Mouse (Mus musculus): ENCODE results near the gene Gprc5a.

DNA sequence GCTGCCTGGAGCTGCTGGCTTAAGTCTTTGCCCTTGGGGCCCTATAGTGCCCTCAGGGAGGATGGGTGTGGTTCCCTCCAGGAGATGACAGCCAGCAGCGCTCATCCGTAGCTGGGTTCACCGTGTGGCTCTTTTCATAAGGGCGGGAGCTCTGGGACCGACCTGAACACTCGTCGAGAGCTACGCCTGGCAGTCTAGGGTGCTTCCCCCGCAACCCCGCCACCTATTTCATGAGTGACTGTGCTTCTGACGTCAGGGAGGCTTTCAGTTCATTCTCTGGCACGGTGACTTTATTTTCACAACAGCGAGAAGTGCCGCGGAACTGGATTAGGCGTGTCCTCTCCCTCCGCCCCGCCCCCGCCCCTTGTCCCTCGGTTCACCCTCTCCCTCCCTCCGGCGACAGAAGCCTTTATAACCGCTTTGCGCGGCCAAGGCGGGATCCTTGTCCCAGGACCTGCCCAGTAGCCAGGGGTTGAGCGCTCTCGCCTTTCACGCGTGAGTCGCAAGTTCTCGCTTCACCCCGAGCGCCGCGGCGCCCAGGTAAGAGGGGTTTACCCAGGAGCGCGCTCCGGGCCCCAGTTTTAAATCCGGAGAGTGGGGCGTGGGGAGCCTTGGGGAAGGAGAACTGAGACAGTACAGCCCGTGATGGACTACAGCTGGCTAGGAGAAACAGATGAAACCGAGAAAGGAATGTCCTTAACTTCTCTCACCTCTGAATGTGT lies at the start of gene Gprc5a:
- TF ChIP-seq POLR2A (IDR thresholded peaks at IDR 0.05; ENCODE audit: borderline replicate concordance, extremely low read depth, low read depth, low read length) (peak; percentile 97), CTCF (IDR thresholded peaks at IDR 0.05; ENCODE audit: insufficient read depth, low read length) (no peak)
